Mouse (Mus musculus) spleen, postnatal 36 days (tissue): ENCODE results near the gene Tesc.

Source experiments
- DNase-seq, 2 experiments: peaks; one replicate each; pipeline ENCODE4 v3.0.0; 2022; ENCODE audit warnings: low spot score in 2 of 2, mixed read lengths in 1 of 2

The Tesc gene

DNA sequence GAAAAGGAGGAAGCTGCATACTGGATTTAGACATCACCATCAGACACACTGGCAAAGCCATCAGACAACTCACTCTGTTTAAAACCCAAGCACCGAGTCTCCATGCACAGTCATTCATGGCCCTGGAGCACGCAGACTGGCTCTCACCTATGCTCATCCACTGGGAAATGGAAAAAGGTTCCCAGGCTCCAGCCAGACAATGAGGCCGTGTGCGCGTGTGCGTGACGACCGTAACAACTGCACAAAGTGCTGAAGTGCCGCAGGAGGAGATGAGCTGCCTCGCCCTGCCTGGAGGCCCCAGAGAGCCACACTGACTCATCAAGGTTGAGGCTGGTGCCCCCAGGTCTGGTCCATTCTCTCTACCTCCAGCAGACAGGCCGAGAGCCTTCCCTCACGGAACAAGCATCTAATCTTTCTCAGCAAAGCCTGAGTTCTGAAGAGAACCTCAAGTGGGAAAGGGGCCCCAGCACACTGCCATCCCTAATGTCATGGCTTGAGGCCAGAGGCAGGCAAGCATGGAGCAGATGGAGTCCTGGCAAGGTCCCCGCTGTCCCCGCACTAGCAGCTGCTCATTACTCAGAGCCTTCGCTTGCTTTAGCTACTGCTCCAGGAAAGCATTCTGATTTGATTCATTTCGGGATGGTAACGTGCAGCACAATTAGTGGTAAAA is 80.7 kb downstream of the Tesc start:
- no peak for DNase-seq

DNA sequence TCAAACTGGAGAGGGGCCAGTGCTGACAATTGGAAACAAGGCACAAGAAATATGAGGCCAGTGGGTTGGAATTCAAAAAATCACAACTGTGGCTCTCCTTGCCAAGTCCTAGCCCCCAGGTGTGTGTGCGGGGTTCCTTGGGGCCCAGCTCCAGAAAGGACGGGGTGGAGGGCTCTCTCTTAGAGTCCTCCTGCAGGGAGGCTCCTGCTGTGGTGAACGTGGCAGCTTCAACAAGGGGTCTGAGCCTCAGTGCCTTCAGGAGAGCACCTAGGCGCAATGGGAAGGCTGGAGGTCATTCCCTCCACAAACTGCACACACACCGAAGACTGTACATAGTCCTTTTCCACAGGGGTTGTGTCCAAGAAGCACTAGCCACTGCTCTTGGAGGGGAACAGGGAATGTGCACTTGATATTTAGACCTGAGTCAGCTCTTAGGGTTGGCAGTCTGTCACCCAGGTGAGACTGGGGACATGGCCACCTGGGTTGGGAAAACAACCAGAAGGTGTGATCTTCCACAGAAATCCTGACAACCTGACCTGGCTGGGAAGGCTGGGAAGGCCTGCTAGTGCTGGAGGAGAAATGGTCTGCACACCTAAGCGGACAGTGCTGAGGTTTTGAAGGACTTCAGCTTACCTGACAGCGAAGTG is 81.4 kb downstream of the Tesc start:
- no peak for DNase-seq
